Mouse (Mus musculus) lung, postnatal 0 days (tissue): ENCODE data around the gene Grap2.

Experiments used
- CTCF ChIP-seq: IDR thresholded peaks from 2 replicates; pipeline ENCODE4 v1.5.1; 2016; ENCODE audit warnings: antibody characterized with exemption, mild to moderate bottlenecking
- EP300 ChIP-seq: IDR thresholded peaks from 2 replicates; pipeline ENCODE4 v1.6.1; 2016; ENCODE audit warnings: antibody characterized with exemption, mild to moderate bottlenecking, control low read depth

DNA sequence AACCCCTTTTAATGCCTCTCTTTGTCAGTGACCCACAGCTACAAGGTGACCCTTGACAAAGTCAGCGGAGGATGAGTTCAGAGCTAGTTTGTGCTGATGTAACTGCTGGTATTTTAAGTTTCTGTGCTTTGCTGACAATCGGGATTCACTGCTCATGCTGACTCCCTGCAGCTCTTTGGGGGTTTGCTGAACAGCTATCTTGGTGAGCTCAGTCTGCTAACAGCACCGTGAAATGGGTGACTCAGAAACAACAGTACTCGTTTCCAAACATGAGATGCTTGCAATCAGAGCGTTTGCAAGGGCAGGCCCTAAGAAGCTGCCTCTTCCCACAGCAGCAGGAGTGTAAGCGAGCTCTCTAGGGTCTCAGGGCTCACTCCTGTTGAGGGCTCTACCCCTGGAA, 39.1 kb upstream of the Grap2 start:
- TF ChIP-seq CTCF (no peak), EP300 (no peak)
